Mouse (Mus musculus) intestine, embryonic 16.5 days (tissue): ENCODE results near the gene Rsrc2. TPM values are rescaled to one million over a fixed set of nuclear protein-coding genes. Genes with fewer than 3 reads are reported as not detected.
"Not testable (repeated sequence)": the region's sequence is repeated elsewhere in the genome, so short reads cannot be mapped to it uniquely, and the experiment has no call there.

Source experiments
- ATAC-seq: fragments of 200-750 bp; cut with Nextera tagmentation; 2 replicates; pipeline ENCODE4 v1.8.0; 2017; ENCODE audit warnings: moderate TSS enrichment, moderate library complexity
- H3K27ac ChIP-seq: fragments of 300-500 bp; sonication (generic); 2 replicates; pipeline ENCODE4 v1.5.1; 2014; ENCODE audit warnings: mild to moderate bottlenecking, low read length
- H3K27me3 ChIP-seq: fragments of 300-500 bp; sonication (generic); replicated peaks from 2 replicates; pipeline ENCODE4 v1.6.1; 2014; ENCODE audit warnings: low read length, control low read depth, mixed read lengths; ENCODE audit not compliant: control insufficient read depth, insufficient read depth
- H3K36me3 ChIP-seq: fragments of 300-500 bp; sonication (generic); 2 replicates; pipeline ENCODE4 v1.6.1; 2014; ENCODE audit warnings: low read length, control low read depth; ENCODE audit not compliant: control insufficient read depth, insufficient read depth
- H3K4me1 ChIP-seq: fragments of 300-500 bp; sonication (generic); 2 replicates; pipeline ENCODE4 v1.6.1; 2014; ENCODE audit warnings: low read length, control low read depth, mixed read lengths; ENCODE audit not compliant: control insufficient read depth, insufficient read depth
- H3K4me2 ChIP-seq: fragments of 300-500 bp; sonication (generic); 2 replicates; pipeline ENCODE4 v1.6.1; 2014; ENCODE audit warnings: low read depth, low read length, control low read depth
- H3K4me3 ChIP-seq: fragments of 300-500 bp; sonication (generic); 2 replicates; pipeline ENCODE4 v1.5.1; 2014; ENCODE audit warnings: mild to moderate bottlenecking, low read length
- H3K9ac ChIP-seq: fragments of 300-500 bp; sonication (generic); 2 replicates; pipeline ENCODE4 v1.6.1; 2014; ENCODE audit warnings: low read depth, low read length
- H3K9me3 ChIP-seq: fragments of 300-500 bp; sonication (generic); 2 replicates; pipeline ENCODE4 v1.6.1; 2016; ENCODE audit warnings: low read length, control low read depth; ENCODE audit not compliant: control insufficient read depth
- WGBS: fragments of 180-500 bp; shearing (Covaris S2); extraction: QIAGEN DNeasy Blood & Tissue Kit; methylation state at CpG from one replicate; pipeline ENCODE4 v1.1.7; 2014; 5-methylcytosine and 5-hydroxymethylcytosine counted together
- polyA plus RNA-seq: library from polyadenylated mRNA; unstranded; fragments of >200 nt; fragmentation: Nextera tagmentation; extraction: Ambion mirVana; gene quantifications from 2 replicates; pipeline ENCODE4 v1.2.1, GENCODE M21; 2015

Gene Rsrc2
- polyA plus RNA-seq, 1 experiment from 2014 or later: 78.0 TPM

GRCm38 (mm10) chr5:123747604-123748003, 1.6 kb downstream of the Rsrc2 start:
- Histone ChIP-seq H3K4me1 (peaks cover 12% of the 10 kb centered on the region), H3K9ac (peak overlapping the region; percentile 58), H3K4me3 (peak overlapping the region; percentile 81), H3K4me2 (peak overlapping the region; percentile 79), H3K27ac (no peak overlapping the region), H3K9me3 (no peaks in the 10 kb centered on the region), H3K36me3 (peaks cover 9% of the 10 kb centered on the region), H3K27me3 (no peaks in the 10 kb centered on the region)
- ATAC-seq: no peak
- WGBS: 19% methylated on average over 7 of the region's 7 CpGs

- H3K4me1 ChIP-seq: peaks cover 12% of the 10 kb centered on the region
- no peak for ATAC-seq
- H3K9ac ChIP-seq: no peak overlapping the region
- peaks cover 9% of the 10 kb centered on the region for H3K36me3 ChIP-seq
- no peaks in the 10 kb centered on the region for H3K9me3 ChIP-seq
- H3K4me2 ChIP-seq: peak overlapping the region; percentile 23
- no peak overlapping the region for H3K27ac ChIP-seq
- H3K4me3 ChIP-seq: no peak overlapping the region
- H3K27me3 ChIP-seq: no peaks in the 10 kb centered on the region
These were observed 3.0 kb downstream of the Rsrc2 start for GRCm38 (mm10) chr5:123746253-123746652.

GRCm38 (mm10) chr5:123744358-123744757, 4.9 kb downstream of the Rsrc2 start:
- no peaks in the 10 kb centered on the region for H3K9me3 ChIP-seq
- no peak overlapping the region for H3K9ac ChIP-seq
- no peak overlapping the region for H3K4me2 ChIP-seq
- no peak overlapping the region for H3K27ac ChIP-seq
- no peak overlapping the region for H3K4me3 ChIP-seq
- peaks cover 12% of the 10 kb centered on the region for H3K4me1 ChIP-seq
- WGBS: 67% methylated on average over 2 of the region's 2 CpGs
- no peaks in the 10 kb centered on the region for H3K27me3 ChIP-seq
- no peak for ATAC-seq
- peaks cover 9% of the 10 kb centered on the region for H3K36me3 ChIP-seq

GRCm38 (mm10) chr5:123730981-123731380, 18.2 kb downstream of the Rsrc2 start:
- no peaks in the 10 kb centered on the region for H3K9me3 ChIP-seq
- no peak for ATAC-seq
- no peak overlapping the region for H3K27ac ChIP-seq
- H3K4me3 ChIP-seq: no peak overlapping the region
- no peaks in the 10 kb centered on the region for H3K27me3 ChIP-seq
- H3K36me3 ChIP-seq: peaks cover 6% of the 10 kb centered on the region; the same call in 1 of the 2 replicates
- no peaks in the 10 kb centered on the region for H3K4me1 ChIP-seq
- 95% methylated on average over 2 of the region's 2 CpGs for WGBS
- no peak overlapping the region for H3K4me2 ChIP-seq
- H3K9ac ChIP-seq: no peak overlapping the region

- not testable (repeated sequence) for ATAC-seq
These were observed 25.4 kb downstream of the Rsrc2 start for GRCm38 (mm10) chr5:123723816-123724215.

GRCm38 (mm10) chr5:123720328-123721311, 28.6 kb downstream of the Rsrc2 start, which contains the start of gene Zcchc8:
TSS of gene Zcchc8 (minus strand) at chr5:123721100.
- H3K36me3 ChIP-seq: no peaks in the 10 kb centered on the region
- H3K4me1 ChIP-seq: peaks cover 9% of the 10 kb centered on the region
- H3K9ac ChIP-seq: peak within 1 kb of the TSS; percentile 92
- peak within 1 kb of the TSS; percentile 89 for H3K4me3 ChIP-seq
- peak within 1 kb of the TSS; percentile 61 for H3K4me2 ChIP-seq
- ATAC-seq: peak; percentile 100
- H3K9me3 ChIP-seq: no peaks in the 10 kb centered on the region
- under 1% methylated on average over 82 of the region's 83 CpGs for WGBS
- H3K27me3 ChIP-seq: no peaks in the 10 kb centered on the region
- H3K27ac ChIP-seq: peak within 1 kb of the TSS; percentile 81

More at GRCm38 (mm10) chr5:123723816-123724215, 25.4 kb downstream of the Rsrc2 start:
- H3K36me3 ChIP-seq, H3K4me1 ChIP-seq, H3K27ac ChIP-seq, H3K9me3 ChIP-seq, H3K4me3 ChIP-seq, H3K9ac ChIP-seq, H3K4me2 ChIP-seq, H3K27me3 ChIP-seq: not testable (repeated sequence)
- WGBS: 90% methylated on average over 7 of the region's 7 CpGs

GRCm38 (mm10) chr5:123714622-123715021, 34.6 kb downstream of the Rsrc2 start:
- H3K36me3 ChIP-seq: peaks cover 27% of the 10 kb centered on the region

GRCm38 (mm10) chr5:123713782-123714181, 35.4 kb downstream of the Rsrc2 start:
- H3K36me3 ChIP-seq: peaks cover 27% of the 10 kb centered on the region
- WGBS: 92% methylated on average over 6 of the region's 6 CpGs

More at GRCm38 (mm10) chr5:123714622-123715021, 34.6 kb downstream of the Rsrc2 start:
- 88% methylated on average over 4 of the region's 4 CpGs for WGBS
- no peak for ATAC-seq
- Histone ChIP-seq H3K27ac (no peak overlapping the region), H3K4me2 (no peak overlapping the region), H3K9ac (no peak overlapping the region), H3K27me3 (no peaks in the 10 kb centered on the region), H3K4me1 (peaks cover 9% of the 10 kb centered on the region), H3K9me3 (no peaks in the 10 kb centered on the region), H3K4me3 (no peak overlapping the region)

GRCm38 (mm10) chr5:123709571-123709970, 39.6 kb downstream of the Rsrc2 start:
- 56% methylated on average over 4 of the region's 4 CpGs for WGBS
- Histone ChIP-seq H3K4me1 (no peaks in the 10 kb centered on the region), H3K4me2 (no peak overlapping the region), H3K27ac (no peak overlapping the region), H3K9ac (no peak overlapping the region), H3K4me3 (no peak overlapping the region), H3K36me3 (peaks cover 43% of the 10 kb centered on the region), H3K27me3 (no peaks in the 10 kb centered on the region), H3K9me3 (no peaks in the 10 kb centered on the region)
- no peak for ATAC-seq

More at GRCm38 (mm10) chr5:123713782-123714181, 35.4 kb downstream of the Rsrc2 start:
- Histone ChIP-seq H3K4me2 (no peak overlapping the region), H3K9me3 (no peaks in the 10 kb centered on the region), H3K4me1 (peaks cover 6% of the 10 kb centered on the region), H3K27me3 (no peaks in the 10 kb centered on the region), H3K4me3 (no peak overlapping the region), H3K9ac (no peak overlapping the region), H3K27ac (no peak overlapping the region)
- no peak for ATAC-seq
